Mouse (Mus musculus) liver, embryonic 15.5 days (tissue): ENCODE results near the gene Mtr. TPM values are rescaled to one million over a fixed set of nuclear protein-coding genes. Genes with fewer than 3 reads are reported as not detected.

Experiments
- ATAC-seq: fragments of 200-750 bp; cut with Nextera tagmentation; 2 replicates; pipeline ENCODE4 v1.8.0; 2017; ENCODE audit warnings: moderate number of reproducible peaks, mild to moderate bottlenecking, moderate library complexity; ENCODE audit not compliant: insufficient read depth
- H3K27ac ChIP-seq: fragments of 300-500 bp; sonication (generic); replicated peaks from 2 replicates; pipeline ENCODE4 v1.5.1; 2015; ENCODE audit warnings: mild to moderate bottlenecking, inconsistent platforms
- H3K27me3 ChIP-seq: fragments of 300-500 bp; sonication (generic); 2 replicates; pipeline ENCODE4 v1.6.1; 2015; ENCODE audit warnings: mild to moderate bottlenecking, inconsistent platforms
- H3K36me3 ChIP-seq: fragments of 300-500 bp; sonication (generic); replicated peaks from 2 replicates; pipeline ENCODE4 v1.6.1; 2015; ENCODE audit warnings: moderate library complexity, mild to moderate bottlenecking, inconsistent platforms
- H3K4me1 ChIP-seq: fragments of 300-500 bp; sonication (generic); replicated peaks from 2 replicates; pipeline ENCODE4 v1.6.1; 2015; ENCODE audit warnings: inconsistent platforms
- H3K4me2 ChIP-seq: fragments of 300-500 bp; sonication (generic); 2 replicates; pipeline ENCODE4 v1.6.1; 2015; ENCODE audit warnings: moderate library complexity, mild to moderate bottlenecking, inconsistent platforms
- H3K4me3 ChIP-seq: fragments of 300-500 bp; sonication (generic); replicated peaks from 2 replicates; pipeline ENCODE4 v1.5.1; 2015; ENCODE audit warnings: mild to moderate bottlenecking, inconsistent platforms
- H3K9ac ChIP-seq: fragments of 300-500 bp; sonication (generic); 2 replicates; pipeline ENCODE4 v1.6.1; 2015; ENCODE audit warnings: moderate library complexity, mild to moderate bottlenecking, inconsistent platforms
- H3K9me3 ChIP-seq: fragments of 300-500 bp; sonication (generic); replicated peaks from 2 replicates; pipeline ENCODE4 v1.6.1; 2016; ENCODE audit warnings: inconsistent platforms
- WGBS: fragments of 180-500 bp; shearing (Covaris S2); methylation state at CpG from one replicate; pipeline ENCODE4 v1.1.7; 2015; ENCODE audit warnings: mixed read lengths; ENCODE audit not compliant: insufficient replicate concordance; 5-methylcytosine and 5-hydroxymethylcytosine counted together
- polyA plus RNA-seq: library from polyadenylated mRNA; unstranded; fragments of >200 nt; fragmentation: Nextera tagmentation; extraction: Ambion mirVana; gene quantifications from 2 replicates; pipeline ENCODE4 v1.2.1, GENCODE M21; 2015

Gene Mtr
- polyA plus RNA-seq, 1 experiment from 2014 or later: 8.0 TPM

DNA sequence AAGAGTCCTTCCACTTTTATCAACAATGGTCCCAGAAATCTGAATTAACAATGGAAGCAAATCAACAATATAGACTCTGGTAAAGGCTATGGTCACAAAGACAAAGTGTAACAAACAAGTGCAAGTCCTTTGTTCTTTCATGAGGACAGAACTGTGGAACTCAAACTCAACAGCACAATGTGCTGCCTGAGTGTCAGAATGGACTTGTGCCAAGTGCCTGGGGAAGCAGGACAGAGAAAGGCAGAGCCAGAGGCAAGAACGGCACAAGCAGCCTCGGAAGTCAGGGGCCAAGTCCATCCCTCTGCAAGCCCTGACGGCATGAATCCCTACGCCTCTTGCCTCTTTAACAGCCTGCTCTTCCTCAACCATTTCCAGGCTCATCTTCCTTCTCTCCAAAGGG lies 13.9 kb downstream of the Mtr start:
- H3K27me3 ChIP-seq: no peaks in the 10 kb centered on the region
- WGBS: 86% methylated on average over 4 of the region's 4 CpGs
- no peak overlapping the region for H3K4me3 ChIP-seq
- H3K4me2 ChIP-seq: no peak overlapping the region
- H3K4me1 ChIP-seq: no peaks in the 10 kb centered on the region
- no peak overlapping the region for H3K27ac ChIP-seq
- no peak overlapping the region for H3K9ac ChIP-seq
- no peaks in the 10 kb centered on the region for H3K9me3 ChIP-seq
- H3K36me3 ChIP-seq: peaks cover 71% of the 10 kb centered on the region
- no peak for ATAC-seq

DNA sequence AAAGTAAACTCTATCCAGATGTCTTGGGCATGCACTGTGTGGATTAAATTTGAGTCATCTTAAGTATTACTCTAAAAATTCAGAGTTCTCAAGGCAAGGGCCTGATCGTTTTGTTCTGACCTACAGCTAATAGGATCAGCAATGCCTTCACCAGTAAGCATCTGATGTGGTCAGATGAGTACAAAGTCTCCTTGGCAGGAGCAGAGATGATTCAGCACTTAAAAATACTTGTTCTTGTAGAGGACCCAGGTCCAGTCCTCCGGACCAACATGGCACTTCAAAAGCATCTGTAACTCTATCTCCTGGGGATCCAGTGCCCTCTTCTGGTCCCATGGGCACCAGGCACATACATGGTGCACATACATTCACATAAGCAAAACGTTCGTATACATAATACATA lies 25.8 kb downstream of the Mtr start:
- H3K36me3 ChIP-seq: peaks cover 89% of the 10 kb centered on the region
- H3K4me1 ChIP-seq: no peaks in the 10 kb centered on the region
- H3K27me3 ChIP-seq: no peaks in the 10 kb centered on the region
- no peak overlapping the region for H3K4me2 ChIP-seq
- WGBS: 80% methylated on average over 4 of the region's 4 CpGs
- no peak overlapping the region for H3K9ac ChIP-seq
- no peaks in the 10 kb centered on the region for H3K9me3 ChIP-seq
- no peak overlapping the region for H3K27ac ChIP-seq
- no peak for ATAC-seq
- no peak overlapping the region for H3K4me3 ChIP-seq

DNA sequence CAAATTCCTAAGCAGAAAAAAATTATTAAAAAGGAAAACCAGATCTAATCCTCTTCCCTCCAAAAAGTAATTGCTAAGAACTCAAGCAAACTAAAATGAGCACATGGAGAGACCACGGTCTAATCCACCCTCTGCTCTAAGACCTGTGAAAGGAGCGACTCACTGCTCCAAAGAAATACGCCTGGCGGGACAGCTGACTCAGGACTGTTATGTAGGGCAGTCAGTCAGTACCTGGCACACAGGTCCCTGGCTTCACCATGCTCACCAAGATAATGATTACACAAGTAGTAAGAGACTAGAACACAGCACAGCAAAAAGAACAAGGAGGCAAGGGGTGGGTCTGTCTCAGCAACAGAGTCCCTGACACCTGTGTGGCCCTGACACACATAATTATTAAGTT lies 29.7 kb downstream of the Mtr start:
- H3K27me3 ChIP-seq: no peaks in the 10 kb centered on the region
- no peak overlapping the region for H3K27ac ChIP-seq
- H3K4me2 ChIP-seq: no peak overlapping the region
- no peaks in the 10 kb centered on the region for H3K9me3 ChIP-seq
- H3K9ac ChIP-seq: no peak overlapping the region
- ATAC-seq: no peak
- H3K4me3 ChIP-seq: no peak overlapping the region
- no peaks in the 10 kb centered on the region for H3K4me1 ChIP-seq
- H3K36me3 ChIP-seq: peaks cover 88% of the 10 kb centered on the region
- 86% methylated on average over 4 of the region's 4 CpGs for WGBS

GRCm38 (mm10) chr13:12227606-12228005 lies 30.3 kb downstream of the Mtr start:
- 65% methylated on average over 5 of the region's 5 CpGs for WGBS
- Histone ChIP-seq H3K4me2 (no peak overlapping the region), H3K4me3 (no peak overlapping the region), H3K36me3 (peaks cover 85% of the 10 kb centered on the region), H3K4me1 (no peaks in the 10 kb centered on the region), H3K27me3 (no peaks in the 10 kb centered on the region), H3K9me3 (no peaks in the 10 kb centered on the region), H3K27ac (no peak overlapping the region), H3K9ac (no peak overlapping the region)
- ATAC-seq: no peak

GRCm38 (mm10) chr13:12218603-12219002 lies 39.3 kb downstream of the Mtr start:
- H3K4me1 ChIP-seq: no peaks in the 10 kb centered on the region
- peak; percentile 73 for ATAC-seq
- H3K27me3 ChIP-seq: no peaks in the 10 kb centered on the region
- H3K4me2 ChIP-seq: no peak overlapping the region
- H3K36me3 ChIP-seq: peaks cover 82% of the 10 kb centered on the region
- no peaks in the 10 kb centered on the region for H3K9me3 ChIP-seq
- no peak overlapping the region for H3K4me3 ChIP-seq
- no peak overlapping the region for H3K9ac ChIP-seq
- no peak overlapping the region for H3K27ac ChIP-seq
- 75% methylated on average over 14 of the region's 14 CpGs for WGBS

GRCm38 (mm10) chr13:12214922-12215321 lies 43.0 kb downstream of the Mtr start:
- Histone ChIP-seq H3K4me1 (no peaks in the 10 kb centered on the region), H3K27ac (no peak overlapping the region), H3K27me3 (no peaks in the 10 kb centered on the region), H3K4me2 (no peak overlapping the region), H3K4me3 (no peak overlapping the region), H3K36me3 (peaks cover 75% of the 10 kb centered on the region), H3K9me3 (no peaks in the 10 kb centered on the region), H3K9ac (no peak overlapping the region)
- ATAC-seq: no peak
- 73% methylated on average over 5 of the region's 5 CpGs for WGBS

- WGBS: 78% methylated on average over 2 of the region's 2 CpGs
- no peak for ATAC-seq
- no peaks in the 10 kb centered on the region for H3K9me3 ChIP-seq
- no peak overlapping the region for H3K27ac ChIP-seq
- H3K4me1 ChIP-seq: no peaks in the 10 kb centered on the region
- no peak overlapping the region for H3K4me2 ChIP-seq
- H3K9ac ChIP-seq: no peak overlapping the region
- H3K36me3 ChIP-seq: peaks cover 70% of the 10 kb centered on the region
- no peak overlapping the region for H3K4me3 ChIP-seq
- no peaks in the 10 kb centered on the region for H3K27me3 ChIP-seq
Observed at GRCm38 (mm10) chr13:12211058-12211457, 46.9 kb downstream of the Mtr start.

GRCm38 (mm10) chr13:12210023-12210762 lies 47.7 kb downstream of the Mtr start:
- H3K36me3 ChIP-seq: peaks cover 72% of the 10 kb centered on the region

GRCm38 (mm10) chr13:12200372-12200771 lies 57.5 kb downstream of the Mtr start:
- peaks cover 68% of the 10 kb centered on the region for H3K36me3 ChIP-seq
- H3K4me1 ChIP-seq: no peaks in the 10 kb centered on the region
- H3K27me3 ChIP-seq: no peaks in the 10 kb centered on the region
- H3K4me2 ChIP-seq: no peak overlapping the region
- no peak overlapping the region for H3K4me3 ChIP-seq
- no peak for ATAC-seq
- WGBS: 67% methylated on average over 5 of the region's 5 CpGs
- H3K27ac ChIP-seq: no peak overlapping the region
- no peaks in the 10 kb centered on the region for H3K9me3 ChIP-seq
- H3K9ac ChIP-seq: no peak overlapping the region

More at GRCm38 (mm10) chr13:12210023-12210762, 47.7 kb downstream of the Mtr start:
- Histone ChIP-seq H3K4me2 (no peak overlapping the region), H3K9ac (no peak overlapping the region), H3K4me3 (no peak overlapping the region), H3K9me3 (no peaks in the 10 kb centered on the region), H3K27ac (no peak overlapping the region), H3K27me3 (no peaks in the 10 kb centered on the region), H3K4me1 (no peaks in the 10 kb centered on the region)
- ATAC-seq: no peak; the same call in 1 of the 2 replicates
- 67% methylated on average over 10 of the region's 10 CpGs for WGBS

- Histone ChIP-seq H3K9me3 (no peaks in the 10 kb centered on the region), H3K4me2 (no peak overlapping the region), H3K4me3 (no peak overlapping the region), H3K27ac (no peak overlapping the region), H3K9ac (no peak overlapping the region), H3K36me3 (peaks cover 72% of the 10 kb centered on the region), H3K4me1 (no peaks in the 10 kb centered on the region), H3K27me3 (no peaks in the 10 kb centered on the region)
- ATAC-seq: no peak
- WGBS: 78% methylated on average over 2 of the region's 2 CpGs
Observed at GRCm38 (mm10) chr13:12198486-12198885, 59.4 kb downstream of the Mtr start.

DNA sequence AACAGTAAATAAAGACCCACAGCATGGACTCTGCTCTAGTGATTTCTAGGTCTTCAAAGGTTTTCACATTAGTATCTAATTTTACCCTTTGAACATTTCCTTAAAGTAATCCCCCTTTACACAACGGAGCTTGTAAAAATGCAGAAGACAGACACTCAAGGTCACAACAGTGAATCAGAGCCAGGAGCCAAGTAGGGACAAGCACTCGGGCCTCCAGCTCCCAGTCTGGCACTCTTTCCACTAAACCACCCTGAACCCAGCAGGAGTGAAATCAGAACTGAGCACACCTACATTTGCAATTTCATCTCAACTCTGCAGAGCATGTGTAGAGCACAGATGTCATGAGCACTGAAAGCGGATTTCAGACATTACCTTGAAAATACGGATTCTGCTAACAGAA lies 61.1 kb downstream of the Mtr start:
- Histone ChIP-seq H3K4me3 (no peak overlapping the region), H3K9me3 (no peaks in the 10 kb centered on the region), H3K9ac (no peak overlapping the region), H3K27me3 (no peaks in the 10 kb centered on the region), H3K27ac (no peak overlapping the region), H3K4me2 (no peak overlapping the region), H3K4me1 (no peaks in the 10 kb centered on the region), H3K36me3 (peaks cover 80% of the 10 kb centered on the region)
- WGBS: 78% methylated on average over 4 of the region's 4 CpGs
- no peak for ATAC-seq

DNA sequence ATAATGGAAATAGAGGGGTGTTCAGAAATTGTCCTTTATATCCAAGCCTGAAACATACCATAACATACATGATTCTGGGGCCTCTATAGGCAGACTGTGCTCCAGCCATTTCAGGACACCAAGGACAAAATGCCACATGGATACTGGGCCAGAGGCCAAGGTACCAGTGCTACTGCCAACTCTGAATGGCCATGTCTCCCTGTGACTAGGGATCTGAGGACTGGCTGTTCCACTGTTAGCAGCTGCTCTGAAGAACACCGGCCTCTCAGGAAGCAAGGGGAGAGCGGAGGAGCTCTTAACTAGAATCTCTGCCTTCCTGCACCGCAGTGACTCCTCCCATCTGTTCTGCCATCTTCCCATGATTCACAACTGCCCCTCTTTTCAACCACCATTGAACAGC lies 61.9 kb downstream of the Mtr start:
- H3K4me3 ChIP-seq: no peak overlapping the region
- no peak overlapping the region for H3K4me2 ChIP-seq
- H3K27me3 ChIP-seq: no peaks in the 10 kb centered on the region
- no peak for ATAC-seq
- H3K36me3 ChIP-seq: peaks cover 78% of the 10 kb centered on the region
- no peak overlapping the region for H3K27ac ChIP-seq
- no peak overlapping the region for H3K9ac ChIP-seq
- 100% methylated on average over 3 of the region's 3 CpGs for WGBS
- no peaks in the 10 kb centered on the region for H3K4me1 ChIP-seq
- no peaks in the 10 kb centered on the region for H3K9me3 ChIP-seq
